Mouse (Mus musculus): Measurements from ENCODE around the gene Rhoq.

GRCm38 (mm10) chr17:87038496-87038895, 75.6 kb downstream of the Rhoq start:
- TF ChIP-seq POLR2A (IDR thresholded peaks at IDR 0.05; ENCODE audit: insufficient read depth, low read depth, low read length): no peak
- TF ChIP-seq CTCF (IDR thresholded peaks at IDR 0.05): no peak

Measured in heart, adult 2 months (tissue).